Mouse (Mus musculus) small intestine, adult 2 months (tissue): Measurements from ENCODE around the gene Pomt2. TPM values are rescaled to one million over a fixed set of nuclear protein-coding genes. Genes with fewer than 3 reads are reported as not detected.

Experiments used
- H3K27ac ChIP-seq: fragments of 200-500 bp; 2 replicates; pipeline ENCODE4 v1.5.1; 2012; ENCODE audit warnings: low read depth, low read length, control low read depth, inconsistent platforms; ENCODE audit not compliant: insufficient read depth
- H3K27me3 ChIP-seq: fragments of 200-500 bp; 2 replicates; pipeline ENCODE4 v1.6.1; 2012; ENCODE audit warnings: mild to moderate bottlenecking, moderate library complexity, low read length, inconsistent platforms; ENCODE audit not compliant: control insufficient read depth, insufficient read depth
- H3K36me3 ChIP-seq: fragments of 200-500 bp; 2 replicates; pipeline ENCODE4 v1.6.1; 2012; ENCODE audit warnings: mild to moderate bottlenecking, low read length, control low read depth, inconsistent platforms; ENCODE audit not compliant: control insufficient read depth, insufficient read depth
- H3K4me1 ChIP-seq: fragments of 200-500 bp; 2 replicates; pipeline ENCODE4 v1.6.1; 2012; ENCODE audit warnings: low read length, inconsistent platforms, mixed read lengths; ENCODE audit not compliant: control insufficient read depth, insufficient read depth, insufficient read length
- H3K4me3 ChIP-seq: fragments of 200-500 bp; 2 replicates; pipeline ENCODE4 v1.5.1; 2012; ENCODE audit warnings: low read depth, mild to moderate bottlenecking, control low read depth, inconsistent platforms, low read length, moderate library complexity
- CTCF ChIP-seq: fragments of 200-500 bp; IDR thresholded peaks from 2 replicates; pipeline ENCODE4 v1.5.1; 2012; ENCODE audit warnings: low read depth, mild to moderate bottlenecking, control low read depth, inconsistent platforms, low read length, moderate library complexity, mixed read lengths; ENCODE audit not compliant: insufficient replicate concordance, insufficient read length; ENCODE audit errors: extremely low read depth
- POLR2A ChIP-seq: fragments of 200-500 bp; IDR thresholded peaks from 2 replicates; pipeline ENCODE4 v1.6.1; 2012; ENCODE audit warnings: low read depth, mild to moderate bottlenecking, control low read depth, inconsistent platforms, low read length, moderate library complexity
- WGBS: fragments of 180-500 bp; shearing (Covaris S2); methylation state at CpG from one replicate; pipeline ENCODE4 v1.1.7; 2018; 5-methylcytosine and 5-hydroxymethylcytosine counted together
- polyA plus RNA-seq: library from polyadenylated mRNA; depleted of rRNA; stranded (reverse); fragments of >200 nt; gene quantifications from 2 replicates; pipeline ENCODE4 v1.2.3, GENCODE M21; 2012

Gene Pomt2
- polyA plus RNA-seq, 1 experiment, result 5.2 TPM

GRCm38 (mm10) chr12:87130224-87130623 is 17.5 kb downstream of the Pomt2 start:
- Histone ChIP-seq H3K27ac (no peak overlapping the region), H3K4me1 (no peaks in the 10 kb centered on the region), H3K4me3 (no peak overlapping the region), H3K36me3 (peaks cover 2% of the 10 kb centered on the region; the same call in 1 of the 2 replicates), H3K27me3 (no peaks in the 10 kb centered on the region)
- no peak for TF ChIP-seq POLR2A
- WGBS, result 86% methylated on average over 4 of the region's 4 CpGs

- Histone ChIP-seq H3K4me3 (no peak overlapping the region), H3K27me3 (no peaks in the 10 kb centered on the region), H3K36me3 (peaks cover 3% of the 10 kb centered on the region; the same call in 1 of the 2 replicates), H3K4me1 (no peaks in the 10 kb centered on the region), H3K27ac (no peak overlapping the region)
- WGBS, result 90% methylated on average over 4 of the region's 4 CpGs
- TF ChIP-seq CTCF, result no peak
- no peak for TF ChIP-seq POLR2A
Observed at GRCm38 (mm10) chr12:87127256-87127655, 20.5 kb downstream of the Pomt2 start.

GRCm38 (mm10) chr12:87121918-87122589 is 25.7 kb downstream of the Pomt2 start:
- H3K36me3 ChIP-seq, result peaks cover 9% of the 10 kb centered on the region; the same call in 1 of the 2 replicates
- no peak for TF ChIP-seq CTCF
- TF ChIP-seq POLR2A, result no peak
- H3K27me3 ChIP-seq, result no peaks in the 10 kb centered on the region
- H3K27ac ChIP-seq, result no peak overlapping the region
- 78% methylated on average over 4 of the region's 4 CpGs for WGBS
- no peak overlapping the region for H3K4me3 ChIP-seq
- no peaks in the 10 kb centered on the region for H3K4me1 ChIP-seq

GRCm38 (mm10) chr12:87107357-87107977 is 40.3 kb downstream of the Pomt2 start:
- TF ChIP-seq POLR2A (no peak), CTCF (no peak)
- H3K36me3 ChIP-seq, result peaks cover 5% of the 10 kb centered on the region; the same call in 1 of the 2 replicates
- H3K4me1 ChIP-seq, result no peaks in the 10 kb centered on the region
- H3K27ac ChIP-seq, result no peak overlapping the region
- no peak overlapping the region for H3K4me3 ChIP-seq
- WGBS, result 58% methylated on average over 3 of the region's 3 CpGs
- 0 out of 2 replicates have a peak, but pooled peaks cover under 1% of the 10 kb centered on the region for H3K27me3 ChIP-seq

GRCm38 (mm10) chr12:87104796-87105195 is 43.0 kb downstream of the Pomt2 start:
- H3K4me1 ChIP-seq, result no peaks in the 10 kb centered on the region; the same call in 1 of the 2 replicates
- H3K4me3 ChIP-seq, result no peak overlapping the region
- TF ChIP-seq POLR2A, result no peak
- no peak for TF ChIP-seq CTCF
- 79% methylated on average over 4 of the region's 4 CpGs for WGBS
- H3K36me3 ChIP-seq, result peaks cover 3% of the 10 kb centered on the region; the same call in 1 of the 2 replicates
- no peak overlapping the region for H3K27ac ChIP-seq
- H3K27me3 ChIP-seq, result peaks cover 8% of the 10 kb centered on the region

GRCm38 (mm10) chr12:87103471-87103870 is 44.3 kb downstream of the Pomt2 start:
- Histone ChIP-seq H3K4me3 (no peak overlapping the region), H3K36me3 (no peaks in the 10 kb centered on the region), H3K27me3 (peaks cover 8% of the 10 kb centered on the region), H3K4me1 (no peaks in the 10 kb centered on the region; the same call in 1 of the 2 replicates), H3K27ac (no peak overlapping the region)
- 84% methylated on average over 4 of the region's 4 CpGs for WGBS
- no peak for TF ChIP-seq CTCF

GRCm38 (mm10) chr12:87102165-87102631 is 45.6 kb downstream of the Pomt2 start, which contains the start of gene Ngb:
Ngb (minus strand) TSS chr12:87102539.
- 6% methylated on average over 32 of the region's 32 CpGs for WGBS
- no peaks in the 10 kb centered on the region for H3K36me3 ChIP-seq
- no peak within 1 kb of the TSS for H3K27ac ChIP-seq
- peaks cover 8% of the 10 kb centered on the region for H3K27me3 ChIP-seq
- no peak for TF ChIP-seq POLR2A
- no peak for TF ChIP-seq CTCF
- H3K4me1 ChIP-seq, result no peaks in the 10 kb centered on the region; the same call in 1 of the 2 replicates
- H3K4me3 ChIP-seq, result peak within 1 kb of the TSS; percentile 33
